Mouse (Mus musculus) kidney, adult 2 months (tissue): ENCODE results near the gene Celf2.

Experiments used
- CTCF ChIP-seq: fragments of 200-500 bp; conservative IDR thresholded peaks from 2 replicates; pipeline ENCODE4 v1.5.1; 2011; ENCODE audit warnings: low read depth, mild to moderate bottlenecking, control low read depth, low read length, moderate library complexity, mixed read lengths; ENCODE audit not compliant: insufficient read depth, insufficient read length
- POLR2A ChIP-seq: fragments of 200-500 bp; IDR thresholded peaks from one replicate; pipeline ENCODE4 v1.6.1; 2011; ENCODE audit warnings: low read depth, low read length, control low read depth

- no peak for TF ChIP-seq CTCF
- no peak for TF ChIP-seq POLR2A
Observed at GRCm38 (mm10) chr2:6507071-6507470, 1002.3 kb downstream of the Celf2 start.
